Mouse (Mus musculus) MEL-GATA-1-ER (cell line): ENCODE data around the gene Plagl1.

Experiments used
- DNase-seq: peaks from one replicate; pipeline ENCODE4 v3.0.0-alpha.2; 2012; ENCODE audit warnings: low read depth; ENCODE audit errors: extremely low read depth

Gene Plagl1

DNA sequence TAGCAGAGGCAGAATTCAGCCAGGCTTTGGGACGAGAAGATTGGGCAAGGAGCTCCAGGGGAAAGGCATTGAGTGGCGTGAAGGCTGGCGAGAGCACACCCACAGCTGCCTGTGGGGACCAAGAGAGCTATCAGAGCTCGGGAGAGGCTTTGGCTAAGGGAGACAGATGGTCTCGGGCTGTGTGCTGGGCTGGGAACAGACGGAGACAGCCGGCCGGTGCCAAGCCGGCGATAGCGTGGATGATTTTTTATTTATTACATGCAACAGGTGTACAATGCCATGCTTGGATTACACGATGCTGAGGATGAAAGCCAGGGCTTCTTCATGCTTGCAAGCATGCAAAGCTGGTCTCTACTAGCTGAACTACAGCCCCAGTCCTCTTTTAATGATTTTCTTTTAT lies 22.2 kb downstream of the Plagl1 start:
- DNase-seq, result no peak

DNA sequence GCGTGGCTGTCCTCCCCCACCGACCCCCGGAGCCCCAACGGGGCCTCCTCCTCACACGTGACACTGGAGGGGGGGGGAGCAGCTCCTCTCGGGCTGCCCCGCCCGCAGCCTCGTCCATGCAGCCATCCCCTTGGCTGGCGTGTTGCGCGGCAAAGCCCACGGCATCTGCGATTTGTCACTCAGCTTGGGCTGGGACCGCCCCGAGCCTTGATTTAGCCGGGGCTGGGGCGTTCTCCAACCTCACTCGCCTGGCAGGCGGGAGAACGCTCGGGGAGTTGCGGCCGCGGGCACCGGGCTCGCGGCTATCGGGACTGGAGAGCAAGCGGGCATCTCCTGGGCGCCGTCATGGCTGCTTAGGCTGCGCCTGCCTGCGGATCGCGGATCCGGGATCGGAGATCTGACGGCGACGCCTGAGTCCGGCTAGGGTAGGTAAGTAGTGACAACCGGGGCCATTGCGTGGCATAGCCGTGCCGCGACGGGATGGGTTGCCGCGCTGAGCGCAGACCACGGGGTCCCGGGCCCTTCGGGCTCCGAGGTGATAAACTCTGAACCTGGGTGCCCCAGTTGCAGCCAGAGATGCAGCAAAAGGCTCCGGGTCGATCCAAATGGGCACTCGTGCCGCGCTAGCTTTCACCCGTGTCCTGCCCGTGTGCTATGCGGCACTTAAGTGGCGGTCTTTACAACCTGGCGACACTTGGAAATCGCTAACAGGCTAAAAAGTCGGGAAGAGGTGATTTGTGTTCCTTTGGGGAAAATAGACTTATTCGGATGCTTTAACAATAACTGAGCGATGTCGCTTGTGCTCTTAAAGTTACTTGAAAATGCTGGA lies 30.5 kb downstream of the Plagl1 start:
- DNase-seq, result no peak

DNA sequence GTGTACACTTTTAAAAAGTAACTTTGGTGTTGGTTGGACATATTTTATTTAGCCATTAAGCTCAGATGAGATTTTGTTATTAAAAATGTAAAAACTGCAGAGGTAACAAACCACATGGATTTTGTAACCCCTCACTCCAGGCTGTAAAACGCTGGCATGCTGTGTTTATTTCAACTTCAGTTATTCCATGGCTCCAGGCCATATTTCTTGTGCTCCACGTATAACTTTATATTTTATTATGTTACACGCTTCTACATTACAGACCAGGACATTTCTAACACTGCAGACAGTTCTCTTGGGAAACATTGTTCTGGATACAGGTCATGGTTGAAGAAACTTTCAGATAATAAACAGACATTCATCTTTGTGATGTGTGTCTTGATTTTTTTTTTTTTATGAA lies 32.7 kb downstream of the Plagl1 start:
- DNase-seq, result no peak

DNA sequence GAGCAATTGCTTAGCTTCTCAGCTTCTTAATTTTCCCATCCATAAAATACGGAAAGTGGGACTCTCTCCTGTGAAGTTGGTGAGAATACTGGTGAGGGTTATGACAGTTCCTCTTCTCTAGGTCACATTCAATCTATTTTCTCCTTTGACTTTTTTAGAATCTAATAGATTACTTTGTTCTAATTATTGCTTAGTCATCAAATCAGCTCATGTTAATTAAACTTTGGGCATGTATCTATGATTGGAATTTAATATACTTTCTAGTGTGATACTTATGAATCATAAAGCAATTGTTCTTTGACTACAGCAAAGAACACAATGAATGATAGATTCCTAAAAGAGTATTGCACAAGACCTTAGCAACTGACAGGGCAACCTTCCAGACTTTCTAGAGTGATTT lies 38.6 kb downstream of the Plagl1 start:
- DNase-seq, result no peak

DNA sequence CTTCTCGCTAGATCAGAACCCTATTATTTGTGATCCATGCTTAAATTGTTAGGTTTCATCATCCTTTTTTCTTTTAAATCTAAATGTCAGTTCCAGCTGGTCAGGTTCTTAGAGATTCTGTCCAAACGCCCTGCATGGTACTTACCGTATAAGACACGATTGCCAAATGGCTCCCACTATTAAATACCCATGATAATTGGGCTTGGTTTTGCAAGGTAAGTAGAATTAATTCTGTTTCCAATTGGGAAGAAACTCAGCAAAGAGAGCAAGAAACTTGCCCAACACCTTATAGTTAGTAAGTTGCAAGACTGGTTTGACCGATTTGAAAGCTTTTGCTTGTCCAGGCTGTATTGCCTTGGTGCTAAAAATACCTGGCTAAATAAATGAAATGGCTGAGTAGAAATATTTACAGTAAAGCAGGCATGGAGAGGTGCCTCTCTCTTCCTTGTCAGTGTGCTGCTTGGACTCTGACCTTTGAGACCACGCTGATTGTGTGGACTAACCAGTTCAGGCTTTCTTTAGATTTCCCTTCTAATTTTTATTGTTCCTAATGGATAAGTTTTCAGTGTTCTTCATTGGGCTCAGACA lies 39.9 kb downstream of the Plagl1 start:
- no peak for DNase-seq

DNA sequence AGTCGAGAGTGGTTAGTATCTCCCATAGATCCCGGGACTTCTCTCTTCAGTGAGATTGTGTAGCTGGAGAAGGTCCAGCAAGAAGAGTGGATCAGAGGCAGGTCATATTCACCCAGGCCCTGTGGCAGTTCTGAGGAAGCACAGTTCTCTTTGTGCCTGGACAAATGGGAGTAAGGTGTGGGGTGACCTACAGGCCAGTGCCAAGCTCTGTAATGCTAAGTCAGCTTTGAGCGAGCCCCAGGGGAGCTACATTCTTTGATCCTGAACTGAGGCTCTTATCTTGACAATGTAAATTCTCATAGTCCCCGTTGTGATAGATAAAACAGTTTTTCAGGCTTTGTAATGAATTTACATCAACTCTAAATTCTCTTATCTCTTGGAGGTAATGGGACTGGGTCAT lies 42.1 kb downstream of the Plagl1 start:
- no peak for DNase-seq

DNA sequence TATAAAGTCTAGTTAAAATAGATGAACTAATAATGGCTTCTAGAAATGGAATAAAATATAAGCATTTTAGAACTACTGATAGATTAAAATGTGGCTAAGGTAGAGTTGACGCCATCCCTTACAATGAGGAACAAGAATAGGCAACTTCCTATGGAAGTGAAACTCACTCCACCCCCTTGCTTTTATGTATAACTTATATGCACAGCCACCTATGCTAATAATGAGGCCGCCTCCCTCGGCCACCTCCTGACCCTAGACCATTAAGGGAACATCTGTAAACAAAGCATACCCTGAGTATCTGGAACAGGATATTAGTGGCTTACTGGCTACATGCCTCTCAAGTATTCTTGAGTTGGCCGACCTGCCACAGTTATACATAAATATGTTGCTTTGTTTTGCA lies 43.5 kb downstream of the Plagl1 start:
- no peak for DNase-seq

DNA sequence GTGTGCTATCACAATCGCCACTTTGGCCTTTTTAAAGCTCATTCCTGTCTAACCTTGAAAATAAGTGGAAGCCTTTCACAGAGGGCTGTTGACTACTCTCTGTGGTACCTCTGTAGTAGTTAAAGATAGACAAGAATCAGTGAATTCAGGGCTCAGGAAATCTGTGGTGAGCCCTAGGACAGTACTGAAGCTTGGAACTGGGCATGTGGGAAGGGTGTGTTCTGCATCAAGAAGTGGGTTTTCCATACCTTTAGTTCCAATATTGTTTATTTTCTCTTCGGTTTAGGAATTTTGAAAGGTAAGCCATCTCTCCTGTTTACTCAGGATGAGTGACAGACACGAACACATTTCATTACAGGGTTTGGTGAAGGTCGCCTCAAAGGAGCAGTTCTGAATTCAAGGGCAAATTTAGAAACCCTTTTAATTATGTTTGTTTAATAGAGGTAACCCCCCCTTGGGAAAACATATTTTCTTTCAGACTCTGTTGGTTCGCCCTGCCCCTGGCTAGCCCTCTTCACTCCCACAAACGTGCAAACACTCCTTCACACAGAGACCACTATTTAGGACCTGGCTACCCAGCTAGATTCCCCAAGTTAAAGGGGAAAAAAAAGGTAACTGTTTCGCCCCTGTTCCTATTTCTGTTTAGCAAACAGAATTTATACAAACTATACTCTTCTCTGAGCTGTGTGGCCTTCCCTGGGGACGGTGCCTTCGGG lies 46.8 kb downstream of the Plagl1 start:
- DNase-seq, result no peak

DNA sequence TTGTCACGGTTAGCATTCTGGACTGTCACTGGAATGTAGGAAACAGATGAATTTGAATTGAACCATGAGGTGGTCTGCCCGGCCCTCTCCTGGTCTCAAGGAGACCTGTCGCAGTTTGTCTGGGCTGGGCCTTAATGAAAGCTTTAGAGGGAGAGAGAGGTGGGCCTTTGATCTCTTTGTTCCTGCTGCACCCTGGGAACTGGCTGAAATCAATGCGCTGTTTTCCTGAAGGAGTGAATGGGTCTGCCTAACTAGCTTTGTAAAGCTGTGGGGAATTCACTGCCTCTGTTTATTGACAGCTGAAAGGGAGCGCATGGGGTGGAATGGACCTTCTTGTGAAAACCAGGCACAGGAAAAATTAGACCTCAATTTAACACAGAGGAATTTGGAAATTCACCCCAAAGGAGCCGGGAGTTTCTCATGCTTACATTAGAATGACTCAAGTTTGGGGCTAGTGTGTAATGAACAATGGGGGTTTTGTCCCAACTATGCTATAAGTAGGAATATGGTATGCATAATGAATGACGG lies 47.8 kb downstream of the Plagl1 start:
- no peak for DNase-seq

DNA sequence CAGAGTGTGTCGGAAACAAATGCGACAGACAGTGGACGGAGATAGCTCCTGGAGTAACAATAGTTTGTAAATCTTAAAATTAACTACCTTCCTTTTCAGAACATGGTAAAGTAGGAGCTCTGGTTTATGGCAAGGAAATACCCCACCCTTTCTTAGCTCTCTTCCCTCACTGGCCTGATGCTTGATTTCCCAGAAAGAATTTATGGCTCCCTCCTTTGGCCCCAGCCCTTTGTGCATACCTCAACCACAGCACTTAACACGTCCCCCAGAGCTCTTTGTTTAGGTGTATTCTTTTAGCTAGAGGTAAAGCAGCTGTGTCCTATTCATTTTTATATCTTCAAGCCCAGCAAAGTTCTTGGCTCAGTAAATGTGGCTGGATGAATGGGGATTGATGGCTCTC lies 48.5 kb downstream of the Plagl1 start:
- no peak for DNase-seq

DNA sequence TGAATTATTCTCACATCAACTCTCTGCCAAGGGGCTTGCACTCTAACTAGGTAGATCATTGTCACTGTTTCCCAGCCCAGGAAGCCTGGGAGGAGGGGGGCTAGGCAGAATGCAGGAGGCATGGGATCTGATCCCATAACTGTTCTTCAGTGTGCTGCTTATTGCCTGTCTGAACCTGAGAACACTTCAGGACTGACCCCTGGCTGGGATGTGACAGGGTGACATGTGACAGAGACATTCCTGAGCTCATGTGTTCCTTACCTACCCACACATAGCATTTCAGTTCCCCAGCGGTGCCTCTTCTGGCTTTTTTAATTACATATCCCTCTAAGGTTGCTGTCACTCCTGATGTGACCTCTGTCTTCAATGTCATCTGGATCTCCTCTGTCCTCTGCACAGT lies 49.5 kb downstream of the Plagl1 start:
- DNase-seq, result no peak

DNA sequence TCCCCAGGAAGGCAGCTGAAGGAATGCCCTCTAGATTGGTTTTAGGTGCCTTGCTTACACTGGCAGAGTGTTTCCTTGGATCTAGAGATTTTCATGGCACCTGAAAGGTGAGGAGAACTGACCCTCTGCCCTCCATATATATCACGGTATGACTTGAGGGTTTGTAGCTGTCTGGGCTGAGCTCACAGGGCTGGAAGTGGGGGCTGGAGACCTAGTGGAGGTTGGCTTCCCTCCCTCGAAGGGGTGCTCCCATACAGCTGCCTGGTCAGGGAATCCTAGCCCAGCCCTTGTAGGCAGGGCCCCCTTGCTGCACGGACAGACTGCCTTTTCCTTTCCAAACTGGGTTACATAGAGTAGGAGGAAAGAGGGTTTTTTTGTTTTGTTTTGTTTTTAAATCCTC lies 52.5 kb downstream of the Plagl1 start:
- no peak for DNase-seq

DNA sequence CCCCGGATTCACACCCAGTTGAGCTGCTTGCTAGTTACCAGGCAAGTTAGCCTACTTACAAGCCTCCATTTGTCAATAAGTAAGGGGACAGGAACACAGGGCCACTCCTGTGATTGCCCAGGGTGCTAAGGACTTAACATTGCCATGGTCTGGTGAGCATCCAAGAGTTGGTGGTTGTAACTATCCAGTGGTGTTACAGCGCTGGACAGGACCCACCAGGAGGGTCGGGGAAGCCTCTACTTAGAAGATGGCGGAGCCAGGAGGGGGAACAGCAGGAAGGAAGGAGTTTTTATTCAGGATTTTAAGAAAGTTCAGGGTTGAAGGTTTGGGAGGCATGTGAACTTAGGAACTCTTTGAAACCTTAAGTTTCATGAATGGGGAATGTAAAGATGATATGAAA lies 53.3 kb downstream of the Plagl1 start:
- no peak for DNase-seq

DNA sequence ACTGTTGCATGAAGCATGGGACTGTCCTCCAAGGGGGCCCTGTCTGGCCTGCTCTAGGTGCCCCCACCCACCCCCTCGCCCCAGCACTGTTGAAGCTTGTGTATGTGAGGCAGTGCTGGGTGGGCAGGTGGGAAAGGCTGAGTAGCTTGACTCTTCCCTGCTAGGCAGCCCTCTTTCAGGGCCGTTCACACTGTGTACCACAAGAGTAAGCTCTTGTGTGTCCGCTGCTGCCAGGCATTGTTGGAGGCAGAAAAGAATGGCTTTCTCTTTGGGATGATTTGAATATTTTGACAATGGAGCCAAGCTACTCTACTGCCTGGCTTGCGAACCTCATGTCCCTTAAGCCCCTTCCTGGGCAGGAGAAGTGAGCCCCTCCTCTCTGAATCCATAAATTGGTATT lies 54.7 kb downstream of the Plagl1 start:
- DNase-seq, result no peak

DNA sequence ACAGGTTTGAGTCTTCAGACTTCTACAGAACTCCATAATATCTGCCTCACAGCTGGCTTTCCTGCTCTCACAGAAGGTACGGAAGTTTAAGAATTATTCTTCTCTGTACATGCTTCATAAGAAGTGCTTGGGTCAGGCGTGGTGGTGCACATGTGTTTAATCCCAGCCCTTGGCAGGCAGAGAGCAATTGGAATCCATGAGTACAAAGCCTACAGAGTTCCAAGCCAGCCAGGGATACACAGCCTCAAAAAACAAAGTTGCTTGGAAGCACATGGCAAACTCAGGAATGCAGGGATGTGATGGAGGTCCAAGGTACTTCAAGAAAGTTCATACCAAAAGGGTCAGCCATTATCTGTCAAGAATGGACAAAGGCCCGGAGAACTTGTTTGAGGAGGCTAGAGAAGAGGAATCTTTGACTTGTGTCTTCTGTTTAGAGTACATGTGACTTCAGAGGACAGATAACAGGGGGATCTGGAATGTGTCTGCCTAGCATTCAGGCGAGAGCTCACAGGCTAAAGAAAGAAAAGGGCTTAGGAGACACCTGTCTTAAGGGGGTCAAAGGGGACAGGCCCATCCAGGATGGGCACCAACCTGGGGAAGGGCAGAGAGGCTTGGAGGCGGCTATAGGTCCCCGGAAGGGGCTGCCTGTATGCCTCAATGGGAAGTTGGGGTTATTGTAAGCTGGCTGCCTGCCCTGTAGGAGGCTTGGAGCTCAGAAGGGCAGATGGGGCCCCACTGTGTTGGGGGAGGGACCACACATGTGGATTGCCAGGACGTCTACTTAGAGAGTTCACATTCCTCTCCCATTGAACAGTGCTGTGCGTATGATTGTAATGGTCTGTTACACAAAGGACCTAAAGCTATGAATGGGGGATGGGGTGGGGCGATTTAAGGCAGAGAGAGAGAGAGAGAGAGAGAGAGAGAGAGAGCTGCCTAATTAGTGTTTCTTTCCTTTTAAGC lies 56.7 kb downstream of the Plagl1 start:
- no peak for DNase-seq

DNA sequence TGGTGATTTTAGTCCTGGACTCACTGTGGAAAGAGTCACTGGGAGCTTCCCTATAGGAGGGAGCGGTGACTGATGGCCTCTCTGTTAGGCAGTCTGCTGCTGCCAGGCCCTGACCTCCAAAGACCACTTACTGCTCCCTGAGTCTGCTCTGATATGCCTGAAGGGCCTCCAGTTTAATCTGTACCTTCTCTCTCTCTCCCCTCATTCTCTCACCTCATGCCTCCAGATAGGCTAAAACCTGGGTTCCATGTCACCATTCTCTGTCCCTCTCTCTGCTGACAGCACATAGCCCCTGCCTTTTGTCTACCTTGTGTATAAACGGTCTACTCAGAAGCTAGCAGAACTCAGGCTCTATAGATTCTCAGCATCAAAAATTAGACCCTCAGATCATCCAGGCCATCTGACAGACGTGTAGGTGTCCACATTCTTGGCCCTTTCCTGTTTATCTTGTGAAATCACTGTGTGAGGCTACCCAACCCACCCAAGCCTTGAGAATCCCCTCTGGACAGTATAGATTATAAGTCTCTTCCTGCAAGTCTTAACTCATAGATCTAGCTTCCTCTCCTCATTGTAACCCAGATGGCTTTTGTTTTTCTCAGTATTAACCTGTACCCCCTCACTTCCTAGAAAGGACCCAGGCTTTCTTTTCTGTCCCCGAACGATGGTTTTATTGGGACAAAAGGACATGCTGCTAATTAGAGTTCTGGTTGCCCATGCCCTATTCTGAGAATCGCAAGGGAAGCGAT lies 57.9 kb downstream of the Plagl1 start:
- DNase-seq, result no peak

DNA sequence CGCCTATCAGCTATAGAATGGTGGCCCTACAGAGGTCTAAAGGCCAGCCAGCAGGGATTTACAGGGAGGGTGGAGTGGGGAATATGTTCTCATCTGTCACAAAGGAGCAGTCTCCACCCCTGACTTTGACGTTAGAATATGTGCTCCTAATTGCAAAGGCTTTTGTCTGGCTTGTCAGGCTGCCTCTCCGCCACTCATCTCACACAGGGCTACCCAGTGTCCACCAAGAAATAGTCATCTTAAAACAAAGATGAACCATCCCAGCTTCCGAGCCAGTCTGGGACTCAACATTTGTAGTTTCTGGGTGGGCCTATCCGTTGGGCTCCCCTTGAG lies 58.4 kb downstream of the Plagl1 start:
- no peak for DNase-seq

DNA sequence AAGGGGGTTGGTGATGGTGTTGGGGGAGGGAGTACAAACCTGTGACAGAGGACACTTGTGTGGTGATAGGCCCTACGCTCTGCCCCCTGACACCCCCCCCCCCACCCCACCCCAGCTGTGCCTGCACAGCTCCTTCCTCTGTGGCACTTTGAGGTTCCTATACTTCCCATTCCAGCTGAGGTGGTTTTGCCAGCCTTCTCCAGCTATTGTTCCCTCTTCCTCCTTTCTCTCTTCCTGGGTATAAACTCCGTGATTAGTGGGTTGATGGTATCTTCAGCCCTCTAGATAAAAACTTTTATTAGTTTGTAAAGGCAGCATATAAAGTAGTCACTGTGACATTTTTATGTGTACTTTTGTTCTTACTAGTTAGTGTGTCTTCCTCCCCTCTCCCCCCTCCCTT lies 59.0 kb downstream of the Plagl1 start:
- no peak for DNase-seq

DNA sequence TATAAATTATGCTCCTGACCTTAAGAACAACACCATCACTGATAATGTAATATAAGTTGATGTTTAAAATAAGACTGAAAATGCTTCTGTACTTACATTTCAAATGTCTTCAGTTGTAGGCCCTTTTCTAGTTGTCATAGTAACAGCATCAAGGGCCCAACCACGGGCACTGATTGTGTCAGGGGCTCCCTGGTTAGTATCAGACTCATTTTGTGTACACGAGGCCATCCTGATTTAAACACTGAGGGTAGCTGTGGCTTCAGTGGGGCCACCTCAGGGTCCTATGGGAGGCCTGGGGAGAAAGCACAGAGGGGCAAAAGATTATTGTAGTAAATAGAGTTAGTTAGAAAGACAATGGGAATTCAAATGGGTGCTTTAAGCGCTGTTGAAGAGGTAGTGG lies 65.5 kb downstream of the Plagl1 start:
- no peak for DNase-seq

DNA sequence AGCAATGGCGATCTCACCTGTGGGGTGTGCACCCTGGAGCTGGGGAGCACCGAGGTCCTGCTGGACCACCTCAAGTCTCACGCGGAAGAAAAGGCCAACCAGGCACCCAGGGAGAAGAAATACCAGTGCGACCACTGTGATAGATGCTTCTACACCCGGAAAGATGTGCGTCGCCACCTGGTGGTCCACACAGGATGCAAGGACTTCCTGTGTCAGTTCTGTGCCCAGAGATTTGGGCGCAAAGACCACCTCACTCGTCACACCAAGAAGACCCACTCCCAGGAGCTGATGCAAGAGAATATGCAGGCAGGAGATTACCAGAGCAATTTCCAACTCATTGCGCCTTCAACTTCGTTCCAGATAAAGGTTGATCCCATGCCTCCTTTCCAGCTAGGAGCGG lies 67.0 kb downstream of the Plagl1 start:
- no peak for DNase-seq

DNA sequence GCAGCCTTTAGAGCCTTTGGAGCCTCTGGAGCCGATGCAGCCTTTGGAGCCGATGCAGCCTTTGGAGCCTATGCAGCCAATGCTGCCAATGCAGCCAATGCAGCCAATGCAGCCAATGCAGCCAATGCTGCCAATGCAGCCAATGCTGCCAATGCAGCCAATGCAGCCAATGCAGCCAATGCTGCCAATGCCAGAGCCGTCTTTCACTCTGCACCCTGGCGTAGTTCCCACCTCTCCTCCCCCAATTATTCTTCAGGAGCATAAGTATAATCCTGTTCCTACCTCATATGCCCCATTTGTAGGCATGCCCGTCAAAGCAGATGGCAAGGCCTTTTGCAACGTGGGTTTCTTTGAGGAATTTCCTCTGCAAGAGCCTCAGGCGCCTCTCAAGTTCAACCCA lies 67.6 kb downstream of the Plagl1 start:
- DNase-seq, result no peak
